Mouse (Mus musculus) ovary, adult 10 weeks (tissue): ENCODE data around the gene Dnajc13. TPM values are rescaled to one million over a fixed set of nuclear protein-coding genes. Genes with fewer than 3 reads are reported as not detected.

Source experiments
- polyA plus RNA-seq: library from polyadenylated mRNA; stranded (reverse); fragments of 350-450 nt; fragmentation: Illumina TruSeq; extraction: RNeasy Lipid Tissue Mini Kit (QIAGEN cat#74804); gene quantifications from one replicate; pipeline ENCODE4 v1.2.3, GENCODE M21; 2014

Gene Dnajc13
- polyA plus RNA-seq, result 84.1 TPM

DNA sequence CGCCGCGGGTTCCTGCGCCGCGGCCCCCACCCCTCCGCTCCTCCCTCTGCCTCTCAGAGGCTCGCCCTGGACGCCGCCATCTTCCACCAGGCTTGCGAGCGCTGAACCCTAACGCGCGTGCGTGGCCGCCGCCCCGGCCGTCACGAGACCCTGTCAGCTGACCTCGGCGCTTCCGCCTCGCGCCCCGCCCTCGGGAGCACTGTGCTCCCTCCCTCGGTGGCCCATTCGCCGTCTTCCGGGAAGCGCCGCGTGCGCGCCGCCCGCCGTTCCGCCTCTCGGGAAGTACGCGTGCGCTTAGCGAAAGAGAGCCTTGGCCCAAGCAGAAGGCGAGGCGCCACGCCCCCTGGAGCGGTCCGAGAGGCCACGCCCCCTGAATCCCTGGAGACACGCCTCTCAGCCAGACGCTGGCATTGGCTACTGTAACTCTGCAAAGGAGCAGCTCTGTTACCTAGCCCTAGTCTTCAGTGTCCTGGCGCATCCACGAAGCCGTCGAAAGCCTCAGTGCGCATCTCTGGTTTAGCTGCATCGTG is at the start of gene Dnajc13:
Gene Dnajc13, minus strand, starts transcription at position 108 of the 530 bp plus-strand sequence.

DNA sequence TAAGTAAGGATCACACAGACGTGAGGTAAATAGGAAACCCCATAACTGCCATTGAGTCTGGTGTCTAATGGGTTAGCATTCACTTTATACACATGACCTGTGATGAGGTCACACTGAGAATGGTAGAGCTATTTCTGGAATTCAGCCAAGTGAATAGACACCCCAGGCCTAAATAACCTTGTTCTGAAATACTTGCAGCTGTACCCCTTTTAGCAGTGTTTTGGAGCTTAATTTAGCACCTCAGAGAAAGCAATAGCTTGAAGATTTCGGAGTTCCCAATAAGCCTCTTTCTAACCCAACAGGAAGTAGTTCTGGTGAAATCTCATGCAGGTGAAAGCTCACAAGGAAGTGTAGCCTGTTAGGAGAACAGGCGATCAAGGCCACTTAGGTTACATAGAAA is 135.9 kb downstream of the Dnajc13 start, which contains the start of gene Ackr4:
Gene Ackr4, minus strand, starts transcription at position 101 of the 400 bp plus-strand sequence.

Other genes with a start within 250 kb of the Dnajc13 start
- not detected for gene Gm28305, start 222.3 kb downstream of the Dnajc13 start, polyA plus RNA-seq
- gene Uba5, start 199.8 kb downstream of the Dnajc13 start, polyA plus RNA-seq, result 63.2 TPM
- 27.8 TPM for gene Acad11, start 199.6 kb downstream of the Dnajc13 start, polyA plus RNA-seq
- 2.9 TPM for gene Ackr4, start 136.0 kb downstream of the Dnajc13 start, polyA plus RNA-seq
- 5.4 TPM for gene Acpp, start 74.8 kb upstream of the Dnajc13 start, polyA plus RNA-seq